Mouse (Mus musculus) testis, adult 2 months (tissue): ENCODE measurements around the gene Eif4ebp2.

Experiments used
- CTCF ChIP-seq: fragments of 200-500 bp; IDR thresholded peaks from 2 replicates; pipeline ENCODE4 v1.5.1; 2012; ENCODE audit warnings: low read depth, mild to moderate bottlenecking, inconsistent platforms, low read length, moderate library complexity; ENCODE audit not compliant: control insufficient read depth, insufficient read depth, insufficient replicate concordance
- POLR2A ChIP-seq: fragments of 200-500 bp; IDR thresholded peaks from 2 replicates; pipeline ENCODE4 v1.6.1; 2012; ENCODE audit warnings: low read depth, mild to moderate bottlenecking, inconsistent platforms, low read length, moderate library complexity; ENCODE audit not compliant: control insufficient read depth

DNA sequence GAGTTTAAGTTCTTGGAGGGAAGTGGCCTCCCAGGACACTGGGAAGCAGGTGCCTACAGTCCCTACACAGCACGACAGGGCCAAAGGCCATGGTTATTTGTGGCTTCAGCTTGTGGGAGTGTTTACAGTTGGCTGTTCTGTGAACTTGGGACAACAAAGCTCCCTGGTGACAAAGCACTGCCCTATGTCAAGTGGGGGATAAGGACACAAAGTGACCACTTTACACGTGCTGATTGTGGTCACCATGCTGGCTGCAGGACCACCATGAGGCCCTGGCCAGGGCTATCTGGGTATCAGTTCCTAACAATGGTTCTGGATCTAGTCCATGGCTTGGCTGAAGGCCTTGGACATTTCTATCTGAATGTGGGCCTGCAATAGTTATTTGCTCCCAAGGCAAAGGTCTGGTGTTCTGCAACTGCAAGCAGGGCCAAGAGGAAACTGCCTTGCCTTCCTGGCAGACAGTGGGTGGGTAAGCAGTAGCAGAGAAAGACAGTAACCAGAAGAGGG is 26.2 kb downstream of the Eif4ebp2 start:
- TF ChIP-seq CTCF (no peak), POLR2A (no peak)
